Mouse (Mus musculus): ENCODE data around the gene Smoc2.

Gene Smoc2

GRCm38 (mm10) chr17:14426481-14426880 is 147.2 kb downstream of the Smoc2 start:
- no peak for DNase-seq

- no peak for DNase-seq
Observed at GRCm38 (mm10) chr17:14434717-14435116, 155.4 kb downstream of the Smoc2 start.

- DNase-seq: no peak
Observed at GRCm38 (mm10) chr17:14445611-14446010, 166.3 kb downstream of the Smoc2 start.

GRCm38 (mm10) chr17:14447275-14447674 is 168.0 kb downstream of the Smoc2 start:
- no peak for DNase-seq
